Comparison of ENCODE assay signal across 15 mouse cellular contexts in genomic region chr10:109561094-109561493, GRCm38 (mm10).
DNase-seq lines count a peak whose midpoint lies in the region; ATAC-seq and TF ChIP-seq lines count a peak whose summit lies in the region.
"Had no signal": no experiment of that assay in that cellular context is flagged by ENCODE, and none has a peak within 500 bp of the region (broad histone marks: within the 10 kb centered on the region; RNA-seq: fewer than 3 reads in every experiment).

No protein-coding gene starts in this region.

- DNase-seq in lung, embryonic 14.5 days: peak; percentile 13
- DNase-seq in lung, adult 2 months: no peak
- DNase-seq in adrenal gland, adult 8-10 months: peak; percentile 22
- no peak for DNase-seq in hindbrain, embryonic 14.5 days (ENCODE audit: low spot score)
- DNase-seq in kidney, postnatal 4 days: no peak
- DNase-seq: kidney, adult 9 months; layer of hippocampus, adult 9-11 months had no signal

- no peak overlapping the region for H3K27ac ChIP-seq in forebrain, embryonic 16.5 days (ENCODE audit: low read length)
- H3K27ac ChIP-seq in forebrain, embryonic 15.5 days (replicated peaks): no peak overlapping the region
- no peak overlapping the region for H3K27ac ChIP-seq in lung, embryonic 14.5 days (ENCODE audit: low read depth)
- peak overlapping the region; percentile 9; the same call in 1 of the 2 replicates for H3K27ac ChIP-seq in hindbrain, embryonic 14.5 days
- H3K27ac ChIP-seq: embryonic facial prominence, embryonic 15.5 days; heart, embryonic 13.5 days; hindbrain, embryonic 15.5 days; liver, embryonic 15.5 days; macrophage; neural tube, embryonic 13.5 days had no signal

- 0 out of 2 replicates have a peak, but pooled peaks have one; percentile 38 for ATAC-seq in forebrain, embryonic 16.5 days
- ATAC-seq in forebrain, embryonic 15.5 days (replicated peaks): no peak
- ATAC-seq in lung, embryonic 14.5 days (ENCODE audit: insufficient read depth): no peak
- no peak for ATAC-seq in hindbrain, embryonic 14.5 days (ENCODE audit: low FRiP score)

- H3K9ac ChIP-seq in forebrain, embryonic 16.5 days (replicated peaks; ENCODE audit: low read depth, low read length): no peak overlapping the region
- no peak overlapping the region for H3K9ac ChIP-seq in forebrain, embryonic 15.5 days (replicated peaks)
- H3K9ac ChIP-seq in lung, embryonic 14.5 days: no peak overlapping the region
- no peak overlapping the region for H3K9ac ChIP-seq in hindbrain, embryonic 14.5 days
- H3K9ac ChIP-seq: embryonic facial prominence, embryonic 15.5 days; heart, embryonic 13.5 days; hindbrain, embryonic 15.5 days; liver, embryonic 15.5 days; neural tube, embryonic 13.5 days had no signal

- WGBS in forebrain, embryonic 16.5 days: 0% methylated on average over 1 of the region's 1 CpGs
- 3% methylated on average over 1 of the region's 1 CpGs for WGBS in forebrain, embryonic 15.5 days
- 9% methylated on average over 1 of the region's 1 CpGs for WGBS in lung, embryonic 14.5 days
- WGBS in lung, adult 2 months: 9% methylated on average over 1 of the region's 1 CpGs
- WGBS in hindbrain, embryonic 14.5 days: 0% methylated on average over 1 of the region's 1 CpGs

- no peak overlapping the region for H3K4me2 ChIP-seq in forebrain, embryonic 16.5 days (ENCODE audit: low read length)
- H3K4me2 ChIP-seq in forebrain, embryonic 15.5 days (replicated peaks): no peak overlapping the region
- H3K4me2 ChIP-seq in lung, embryonic 14.5 days: no peak overlapping the region
- no peak overlapping the region for H3K4me2 ChIP-seq in hindbrain, embryonic 14.5 days (replicated peaks)
- H3K4me2 ChIP-seq: embryonic facial prominence, embryonic 15.5 days; heart, embryonic 13.5 days; hindbrain, embryonic 15.5 days; liver, embryonic 15.5 days; neural tube, embryonic 13.5 days had no signal

- no peaks in the 10 kb centered on the region for H3K36me3 ChIP-seq in forebrain, embryonic 16.5 days (ENCODE audit: control insufficient read depth, insufficient read depth)
- H3K36me3 ChIP-seq in forebrain, embryonic 15.5 days: no peaks in the 10 kb centered on the region
- H3K36me3 ChIP-seq in lung, embryonic 14.5 days (ENCODE audit: insufficient read depth): no peaks in the 10 kb centered on the region
- H3K36me3 ChIP-seq in hindbrain, embryonic 14.5 days (replicated peaks; ENCODE audit: control insufficient read depth, insufficient read depth): no peaks in the 10 kb centered on the region
- H3K36me3 ChIP-seq: embryonic facial prominence, embryonic 15.5 days; heart, embryonic 13.5 days; hindbrain, embryonic 15.5 days; liver, embryonic 15.5 days; neural tube, embryonic 13.5 days had no signal

- H3K27me3 ChIP-seq in forebrain, embryonic 16.5 days (replicated peaks; ENCODE audit: control insufficient read depth, insufficient read depth, low read length): no peaks in the 10 kb centered on the region
- H3K27me3 ChIP-seq in forebrain, embryonic 15.5 days: no peaks in the 10 kb centered on the region
- H3K27me3 ChIP-seq in lung, embryonic 14.5 days (ENCODE audit: insufficient read depth, low read length): no peaks in the 10 kb centered on the region
- H3K27me3 ChIP-seq in hindbrain, embryonic 14.5 days (ENCODE audit: control insufficient read depth, insufficient read depth, low read length): no peaks in the 10 kb centered on the region
- H3K27me3 ChIP-seq: embryonic facial prominence, embryonic 15.5 days; heart, embryonic 13.5 days; hindbrain, embryonic 15.5 days; liver, embryonic 15.5 days; neural tube, embryonic 13.5 days had no signal

- no peaks in the 10 kb centered on the region for H3K9me3 ChIP-seq in forebrain, embryonic 16.5 days (ENCODE audit: control insufficient read depth, low read length)
- H3K9me3 ChIP-seq in forebrain, embryonic 15.5 days: no peaks in the 10 kb centered on the region
- no peaks in the 10 kb centered on the region for H3K9me3 ChIP-seq in lung, embryonic 14.5 days (ENCODE audit: low read depth, low read length)
- no peaks in the 10 kb centered on the region for H3K9me3 ChIP-seq in hindbrain, embryonic 14.5 days (ENCODE audit: control insufficient read depth, low read length)
- H3K9me3 ChIP-seq: embryonic facial prominence, embryonic 15.5 days; hindbrain, embryonic 15.5 days; liver, embryonic 15.5 days; neural tube, embryonic 13.5 days had no signal

- H3K4me3 ChIP-seq in forebrain, embryonic 16.5 days (replicated peaks; ENCODE audit: low read length): no peak overlapping the region
- H3K4me3 ChIP-seq in forebrain, embryonic 15.5 days: no peak overlapping the region
- H3K4me3 ChIP-seq in lung, embryonic 14.5 days (ENCODE audit: low read depth, low read length): no peak overlapping the region
- no peak overlapping the region for H3K4me3 ChIP-seq in lung, adult 2 months (replicated peaks; ENCODE audit: extremely low read depth, low read depth, low read length)
- no peak overlapping the region for H3K4me3 ChIP-seq in hindbrain, embryonic 14.5 days (replicated peaks; ENCODE audit: low read length)
- H3K4me3 ChIP-seq: embryonic facial prominence, embryonic 15.5 days; heart, embryonic 13.5 days; hindbrain, embryonic 15.5 days; liver, embryonic 15.5 days; neural tube, embryonic 13.5 days had no signal

- TF ChIP-seq POLR2A in lung, adult 2 months (IDR thresholded peaks at IDR 0.05; ENCODE audit: borderline replicate concordance, extremely low read depth, low read depth, low read length): no peak

- no peak for TF ChIP-seq CTCF in lung, embryonic 14.5 days (IDR thresholded peaks at IDR 0.05; ENCODE audit: low read depth)
- TF ChIP-seq CTCF in lung, adult 2 months (IDR thresholded peaks at IDR 0.05; ENCODE audit: insufficient read depth, low read length): no peak

- H3K4me1 ChIP-seq in forebrain, embryonic 16.5 days (replicated peaks; ENCODE audit: control insufficient read depth, insufficient read depth, low read length): 0 out of 2 replicates have a peak, but pooled peaks cover 2% of the 10 kb centered on the region
- H3K4me1 ChIP-seq in forebrain, embryonic 15.5 days: peaks cover 8% of the 10 kb centered on the region; the same call in 1 of the 2 replicates
- H3K4me1 ChIP-seq in lung, embryonic 14.5 days (ENCODE audit: insufficient read depth): no peaks in the 10 kb centered on the region
- no peaks in the 10 kb centered on the region for H3K4me1 ChIP-seq in lung, adult 2 months (ENCODE audit: control insufficient read depth, insufficient read depth, low read length)
- H3K4me1 ChIP-seq in hindbrain, embryonic 14.5 days (replicated peaks; ENCODE audit: control insufficient read depth, insufficient read depth, low read length): no peaks in the 10 kb centered on the region
- H3K4me1 ChIP-seq: embryonic facial prominence, embryonic 15.5 days; heart, embryonic 13.5 days; liver, embryonic 15.5 days; neural tube, embryonic 13.5 days had no signal

Comparison
In these comparisons a context has a peak if more than half of its experiments do, and no peak if none do; other contexts are left out.
1. DNase-seq: peak in lung, embryonic 14.5 days (single experiment) and adrenal gland, adult 8-10 months (single experiment); none in lung, adult 2 months (single experiment), hindbrain, embryonic 14.5 days (single experiment) and kidney, postnatal 4 days (0 of 2).